Comparison of ENCODE assay signal across 8 mouse cellular contexts in the genomic region with DNA sequence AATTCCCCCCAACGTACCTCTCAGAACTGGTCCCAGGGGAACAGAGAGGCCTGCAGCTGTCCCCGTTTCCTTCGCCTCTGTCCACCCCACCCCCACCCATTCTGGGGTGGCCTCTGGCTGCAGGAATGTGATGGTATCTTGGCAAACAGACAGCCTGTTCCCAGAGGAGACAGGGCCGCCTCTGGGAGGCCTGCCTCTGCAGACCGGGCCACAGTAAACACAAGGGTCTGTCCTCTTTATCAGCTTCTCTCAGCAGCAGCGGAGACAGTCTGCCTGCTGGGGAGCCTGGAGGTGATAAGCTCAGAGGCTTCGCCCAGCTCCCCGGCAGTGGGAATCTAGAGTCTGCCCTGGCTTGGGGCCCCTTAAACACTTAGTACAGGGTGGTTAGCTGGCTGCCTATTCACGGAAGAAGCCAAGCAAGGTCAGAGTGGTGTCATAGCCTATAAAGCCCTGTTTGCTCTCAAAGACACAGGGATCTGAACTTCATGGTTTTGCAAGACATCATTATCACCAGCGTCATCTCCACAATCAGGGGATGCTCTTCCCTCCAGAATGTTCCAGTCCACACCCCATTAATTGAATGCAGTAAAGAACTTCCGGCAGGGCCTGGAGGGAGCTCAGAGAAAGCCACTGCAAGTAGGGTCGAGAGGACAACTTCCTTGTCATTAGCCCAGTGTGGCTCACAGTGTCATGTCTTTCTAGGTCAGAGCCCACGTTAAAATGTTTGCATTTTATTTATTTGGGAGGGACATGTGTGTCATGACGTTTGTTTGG. TPM values are rescaled to one million over a fixed set of nuclear protein-coding genes. Genes with fewer than 3 reads are reported as not detected.
A peak's percentile ranks its signal among the peaks of the same experiment; 100 is the strongest.
DNase-seq lines count a peak whose midpoint lies in the region; ATAC-seq lines count a peak whose summit lies in the region.

No protein-coding gene starts in this region.

- H3K27ac ChIP-seq in limb, embryonic 11.5 days (replicated peaks; ENCODE audit: low read depth, low read length): 0 out of 2 replicates have a peak overlapping the region, but pooled peaks have one; percentile 33
- H3K27ac ChIP-seq in midbrain, embryonic 14.5 days (replicated peaks; ENCODE audit: low read depth, low read length): no peak overlapping the region

- ATAC-seq in cerebellum, adult (ENCODE audit: insufficient number of reproducible peaks, low FRiP score, low TSS enrichment): no peak
- ATAC-seq in limb, embryonic 11.5 days (ENCODE audit: insufficient number of reproducible peaks, low FRiP score, low TSS enrichment, low read depth): no peak
- ATAC-seq in midbrain, embryonic 14.5 days (ENCODE audit: low FRiP score, low TSS enrichment): no peak
- ATAC-seq in inflammation-experienced regulatory T-cells, adult 6 months: no peak

- H3K9ac ChIP-seq in limb, embryonic 11.5 days (ENCODE audit: low read length): no peak overlapping the region
- H3K9ac ChIP-seq in midbrain, embryonic 14.5 days (replicated peaks; ENCODE audit: low read length): no peak overlapping the region; the same call in 1 of the 2 replicates

- peak; percentile 5 to 12 for DNase-seq in cerebellum, postnatal 14 days
- peak; percentile 66 for DNase-seq in embryo, embryonic 9.5 days (ENCODE audit: extremely low spot score)
- peak; percentile 80 to 82 for DNase-seq in heart, postnatal 10 days
- DNase-seq in limb, embryonic 11.5 days (ENCODE audit: low spot score): peak; percentile 39
- DNase-seq in midbrain, embryonic 14.5 days: peak; percentile 44
- no peak for DNase-seq in T-cell, adult 2 months (ENCODE audit: low spot score)

- no peaks in the 10 kb centered on the region for H3K9me3 ChIP-seq in limb, embryonic 11.5 days (ENCODE audit: control insufficient read depth, low read length)
- no peaks in the 10 kb centered on the region for H3K9me3 ChIP-seq in midbrain, embryonic 14.5 days (ENCODE audit: control insufficient read depth, low read length)

- no peaks in the 10 kb centered on the region for H3K27me3 ChIP-seq in limb, embryonic 11.5 days (ENCODE audit: control insufficient read depth, insufficient read depth, low read length)
- no peaks in the 10 kb centered on the region for H3K27me3 ChIP-seq in midbrain, embryonic 14.5 days (ENCODE audit: control insufficient read depth, insufficient read depth, low read length)

- WGBS in limb, embryonic 11.5 days: 18% methylated on average over 14 of the region's 14 CpGs
- 31% methylated on average over 14 of the region's 14 CpGs for WGBS in midbrain, embryonic 14.5 days

- intact Hi-C loops in heart, postnatal 10 days (cut with DNase I): no loop called here

- no peaks in the 10 kb centered on the region for H3K36me3 ChIP-seq in limb, embryonic 11.5 days (ENCODE audit: control insufficient read depth, insufficient read depth, low read length)
- H3K36me3 ChIP-seq in midbrain, embryonic 14.5 days (ENCODE audit: control insufficient read depth, insufficient read depth, low read length): no peaks in the 10 kb centered on the region

- no peak overlapping the region for H3K4me2 ChIP-seq in limb, embryonic 11.5 days (ENCODE audit: low read depth, severe bottlenecking)
- H3K4me2 ChIP-seq in midbrain, embryonic 14.5 days (ENCODE audit: low read length): no peak overlapping the region

- peaks cover 18% of the 10 kb centered on the region for H3K4me1 ChIP-seq in limb, embryonic 11.5 days (ENCODE audit: control insufficient read depth, insufficient read depth, low read length)
- peaks cover 14% of the 10 kb centered on the region for H3K4me1 ChIP-seq in midbrain, embryonic 14.5 days (ENCODE audit: control insufficient read depth, insufficient read depth, low read length)

- H3K4me3 ChIP-seq in limb, embryonic 11.5 days (ENCODE audit: low read depth, low read length): no peak overlapping the region
- H3K4me3 ChIP-seq in midbrain, embryonic 14.5 days (replicated peaks; ENCODE audit: low read depth, low read length): no peak overlapping the region

RNA-seq across cellular contexts. Expression of a gene that starts 23.4 kb away (rescaled TPM):
- total RNA-seq in heart, postnatal 10 days (2021): 10 to 100 TPM; 16.1 to 19.4 TPM
- polyA plus RNA-seq in limb, embryonic 11.5 days (2014; fragmentation: Nextera tagmentation; extraction: Ambion mirVana): 10.1 and 12.3 TPM in 2 replicates
- polyA plus RNA-seq in midbrain, embryonic 14.5 days (2014; fragmentation: Nextera tagmentation; extraction: Ambion mirVana): 0.67 and 2.0 TPM in 2 replicates
- polyA plus RNA-seq in inflammation-experienced regulatory T-cells, adult 6 months (2017; shearing (Covaris generic)): not detected
